Mouse (Mus musculus): ENCODE results near the gene Sept8.

Gene Sept8

GRCm38 (mm10) chr11:53495417-53495816 lies 23.6 kb upstream of the Sept8 start:
- no peak for DNase-seq (ENCODE audit: low spot score)

- DNase-seq (ENCODE audit: low spot score), result no peak
These were observed 22.1 kb upstream of the Sept8 start for GRCm38 (mm10) chr11:53496946-53497345.

- peak; percentile 53 for DNase-seq (ENCODE audit: low spot score)
These were observed 18.5 kb upstream of the Sept8 start for GRCm38 (mm10) chr11:53500569-53500968.

- DNase-seq (ENCODE audit: low spot score), result no peak
These were observed 16.9 kb upstream of the Sept8 start for GRCm38 (mm10) chr11:53502039-53502765.

GRCm38 (mm10) chr11:53503738-53504137 lies 15.3 kb upstream of the Sept8 start:
- no peak for DNase-seq (ENCODE audit: low spot score)

- no peak for DNase-seq (ENCODE audit: low spot score)
These were observed 14.7 kb upstream of the Sept8 start for GRCm38 (mm10) chr11:53504376-53504775.

- no peak for DNase-seq (ENCODE audit: low spot score)
These were observed 13.9 kb upstream of the Sept8 start for GRCm38 (mm10) chr11:53505026-53505663.

GRCm38 (mm10) chr11:53507098-53507805 lies 11.8 kb upstream of the Sept8 start:
- no peak for DNase-seq (ENCODE audit: low spot score)

- DNase-seq (ENCODE audit: low spot score), result no peak
These were observed 10.9 kb upstream of the Sept8 start for GRCm38 (mm10) chr11:53508152-53508551.

GRCm38 (mm10) chr11:53508591-53508990 lies 10.5 kb upstream of the Sept8 start:
- DNase-seq (ENCODE audit: low spot score), result no peak

- no peak for DNase-seq (ENCODE audit: low spot score)
These were observed 8.7 kb upstream of the Sept8 start for GRCm38 (mm10) chr11:53510351-53510750.

- DNase-seq (ENCODE audit: low spot score), result no peak
These were observed 2.1 kb upstream of the Sept8 start for GRCm38 (mm10) chr11:53516775-53517627.

- no peak for DNase-seq (ENCODE audit: low spot score)
These were observed 298 bp upstream of the Sept8 start for GRCm38 (mm10) chr11:53518759-53519158.

- DNase-seq (ENCODE audit: low spot score), result peak; percentile 47
These were observed 1.3 kb downstream of the Sept8 start for GRCm38 (mm10) chr11:53520122-53520978.

- DNase-seq (ENCODE audit: low spot score), result no peak
These were observed 2.2 kb downstream of the Sept8 start for GRCm38 (mm10) chr11:53521120-53521820.

GRCm38 (mm10) chr11:53521821-53522131 lies 2.7 kb downstream of the Sept8 start:
- DNase-seq (ENCODE audit: low spot score), result peak; percentile 22

- no peak for DNase-seq (ENCODE audit: low spot score)
These were observed 3.3 kb downstream of the Sept8 start for GRCm38 (mm10) chr11:53522362-53522761.

GRCm38 (mm10) chr11:53522930-53523329 lies 3.9 kb downstream of the Sept8 start:
- no peak for DNase-seq (ENCODE audit: low spot score)

- DNase-seq (ENCODE audit: low spot score), result no peak
These were observed 4.7 kb downstream of the Sept8 start for GRCm38 (mm10) chr11:53523545-53524405.

- DNase-seq (ENCODE audit: low spot score), result no peak
These were observed 5.8 kb downstream of the Sept8 start for GRCm38 (mm10) chr11:53524905-53525304.
